Mouse (Mus musculus): ENCODE measurements around the gene Otud7a. TPM values are rescaled to one million over a fixed set of nuclear protein-coding genes. Genes with fewer than 3 reads are reported as not detected.

The Otud7a gene
- 0.12 and 0.37 TPM in 2 replicates for polyA plus RNA-seq (2012; rRNA removed)

- WGBS: 1% methylated on average over 122 of the region's 123 CpGs
- no peak for DNase-seq (ENCODE audit: low read depth, low spot score)
Measured at GRCm38 (mm10) chr7:63444484-63445345, at the start of gene Otud7a. Otud7a (plus strand) TSS chr7:63444751.

GRCm38 (mm10) chr7:63405988-63406387 is 38.6 kb upstream of the Otud7a start:
- peak; percentile 8 for DNase-seq (ENCODE audit: low read depth, low spot score)

- 23% methylated on average over 10 of the region's 10 CpGs for WGBS
- no peak for DNase-seq (ENCODE audit: low read depth, low spot score)
Measured at GRCm38 (mm10) chr7:63445346-63445700, 772 bp downstream of the Otud7a start.

GRCm38 (mm10) chr7:63446951-63447350 is 2.4 kb downstream of the Otud7a start:
- DNase-seq (ENCODE audit: low read depth, low spot score): no peak
- WGBS: 31% methylated on average over 1 of the region's 1 CpGs

- 82% methylated on average over 3 of the region's 3 CpGs for WGBS
- DNase-seq (ENCODE audit: low read depth, low spot score): no peak
Measured at GRCm38 (mm10) chr7:63455228-63455627, 10.7 kb downstream of the Otud7a start.

- no peak for DNase-seq (ENCODE audit: low read depth, low spot score)
- 32% methylated on average over 2 of the region's 2 CpGs for WGBS
Measured at GRCm38 (mm10) chr7:63462234-63462633, 17.7 kb downstream of the Otud7a start.

- 80% methylated on average over 2 of the region's 2 CpGs for WGBS
- no peak for DNase-seq (ENCODE audit: low read depth, low spot score)
Measured at GRCm38 (mm10) chr7:63462684-63463083, 18.1 kb downstream of the Otud7a start.

GRCm38 (mm10) chr7:63466729-63467128 is 22.2 kb downstream of the Otud7a start:
- WGBS: 88% methylated on average over 6 of the region's 6 CpGs

GRCm38 (mm10) chr7:63468258-63468657 is 23.7 kb downstream of the Otud7a start:
- 67% methylated on average over 3 of the region's 3 CpGs for WGBS

More at GRCm38 (mm10) chr7:63466729-63467128, 22.2 kb downstream of the Otud7a start:
- DNase-seq (ENCODE audit: low read depth, low spot score): no peak

GRCm38 (mm10) chr7:63483091-63483490 is 38.5 kb downstream of the Otud7a start:
- WGBS: 89% methylated on average over 2 of the region's 2 CpGs
- no peak for DNase-seq (ENCODE audit: low read depth, low spot score)

More at GRCm38 (mm10) chr7:63468258-63468657, 23.7 kb downstream of the Otud7a start:
- no peak for DNase-seq (ENCODE audit: low read depth, low spot score)

- DNase-seq (ENCODE audit: low read depth, low spot score): no peak
- 65% methylated on average over 9 of the region's 9 CpGs for WGBS
Measured at GRCm38 (mm10) chr7:63497051-63497547, 52.5 kb downstream of the Otud7a start.

- DNase-seq (ENCODE audit: low read depth, low spot score): no peak
- 30% methylated on average over 2 of the region's 2 CpGs for WGBS
Measured at GRCm38 (mm10) chr7:63504202-63504601, 59.7 kb downstream of the Otud7a start.

- no peak for DNase-seq (ENCODE audit: low read depth, low spot score)
- WGBS: 96% methylated on average over 2 of the region's 2 CpGs
Measured at GRCm38 (mm10) chr7:63508079-63508478, 63.5 kb downstream of the Otud7a start.

GRCm38 (mm10) chr7:63509825-63510224 is 65.3 kb downstream of the Otud7a start:
- WGBS: 37% methylated on average over 1 of the region's 1 CpGs
- DNase-seq (ENCODE audit: low read depth, low spot score): no peak

GRCm38 (mm10) chr7:63511458-63511857 is 66.9 kb downstream of the Otud7a start:
- DNase-seq (ENCODE audit: low read depth, low spot score): no peak

GRCm38 (mm10) chr7:63512561-63512960 is 68.0 kb downstream of the Otud7a start:
- 54% methylated on average over 2 of the region's 2 CpGs for WGBS
- DNase-seq (ENCODE audit: low read depth, low spot score): no peak

GRCm38 (mm10) chr7:63516141-63516895 is 71.8 kb downstream of the Otud7a start:
- DNase-seq (ENCODE audit: low read depth, low spot score): no peak
- 84% methylated on average over 5 of the region's 5 CpGs for WGBS

GRCm38 (mm10) chr7:63520299-63520698 is 75.7 kb downstream of the Otud7a start:
- WGBS: 80% methylated on average over 1 of the region's 1 CpGs

GRCm38 (mm10) chr7:63522403-63522802 is 77.9 kb downstream of the Otud7a start:
- DNase-seq (ENCODE audit: low read depth, low spot score): no peak
- 75% methylated on average over 3 of the region's 3 CpGs for WGBS

More at GRCm38 (mm10) chr7:63520299-63520698, 75.7 kb downstream of the Otud7a start:
- DNase-seq (ENCODE audit: low read depth, low spot score): no peak

GRCm38 (mm10) chr7:63523051-63523450 is 78.5 kb downstream of the Otud7a start:
- WGBS: 71% methylated on average over 3 of the region's 3 CpGs
- no peak for DNase-seq (ENCODE audit: low read depth, low spot score)
